Mouse (Mus musculus): ENCODE measurements around the gene Retreg1.

- TF ChIP-seq HCFC1 (IDR thresholded peaks at IDR 0.05; ENCODE audit: borderline replicate concordance, insufficient read depth, low read length) (no peak), MAFK (IDR thresholded peaks at IDR 0.05; ENCODE audit: insufficient read depth, low read depth, low read length) (no peak)
Observed at GRCm38 (mm10) chr15:25844013-25844570, 1.1 kb downstream of the Retreg1 start.
